Mouse (Mus musculus) E14TG2a.4 (cell line): Measurements from ENCODE around the gene Acsl6.
A peak's percentile ranks its signal among the peaks of the same experiment; 100 is the strongest.

Experiments used
- H3K27me3 ChIP-seq: 2 replicates; pipeline ENCODE4 v1.6.1; 2014; ENCODE audit warnings: low read length, control low read depth; ENCODE audit not compliant: insufficient read depth
- H3K36me3 ChIP-seq: 2 replicates; pipeline ENCODE4 v1.6.1; 2014; ENCODE audit warnings: low read length, control low read depth; ENCODE audit not compliant: insufficient read depth
- H3K4me1 ChIP-seq: replicated peaks from 2 replicates; pipeline ENCODE4 v1.6.1; 2014; ENCODE audit warnings: low read depth, low read length, control low read depth
- H3K4me3 ChIP-seq: replicated peaks from 2 replicates; pipeline ENCODE4 v1.5.1; 2014; ENCODE audit warnings: mild to moderate bottlenecking, low read length
- H3K9me3 ChIP-seq: 2 replicates; pipeline ENCODE4 v1.6.1; 2014; ENCODE audit warnings: low read length, control low read depth
- CTCF ChIP-seq: conservative IDR thresholded peaks from 2 replicates; pipeline ENCODE4 v1.5.1; 2014; ENCODE audit warnings: low read length
- NANOG ChIP-seq: IDR thresholded peaks from 2 replicates; pipeline ENCODE4 v1.6.1; 2014; ENCODE audit warnings: borderline replicate concordance, low read length, mixed read lengths
- POU5F1 ChIP-seq: IDR thresholded peaks from 2 replicates; pipeline ENCODE4 v1.6.1; 2014; ENCODE audit warnings: low read length, borderline replicate concordance

The Acsl6 gene

GRCm38 (mm10) chr11:54343703-54344102 lies 40.1 kb downstream of the Acsl6 start:
- H3K4me1 ChIP-seq, result no peaks in the 10 kb centered on the region
- TF ChIP-seq POU5F1 (no peak), NANOG (no peak), CTCF (no peak)
- no peaks in the 10 kb centered on the region for H3K36me3 ChIP-seq
- no peaks in the 10 kb centered on the region for H3K9me3 ChIP-seq
- H3K4me3 ChIP-seq, result no peak overlapping the region
- H3K27me3 ChIP-seq, result peaks cover 4% of the 10 kb centered on the region; the same call in 1 of the 2 replicates

GRCm38 (mm10) chr11:54351704-54352103 lies 48.1 kb downstream of the Acsl6 start:
- Histone ChIP-seq H3K27me3 (no peaks in the 10 kb centered on the region), H3K9me3 (no peaks in the 10 kb centered on the region), H3K4me1 (peaks cover 23% of the 10 kb centered on the region), H3K4me3 (no peak overlapping the region), H3K36me3 (no peaks in the 10 kb centered on the region)
- no peak for TF ChIP-seq POU5F1
- no peak for TF ChIP-seq NANOG

GRCm38 (mm10) chr11:54353121-54353576 lies 49.6 kb downstream of the Acsl6 start:
- no peaks in the 10 kb centered on the region for H3K27me3 ChIP-seq
- peaks cover 23% of the 10 kb centered on the region for H3K4me1 ChIP-seq
- H3K36me3 ChIP-seq, result no peaks in the 10 kb centered on the region
- H3K9me3 ChIP-seq, result no peaks in the 10 kb centered on the region
- TF ChIP-seq POU5F1 (no peak), NANOG (no peak), CTCF (no peak)
- H3K4me3 ChIP-seq, result no peak overlapping the region

- H3K9me3 ChIP-seq, result no peaks in the 10 kb centered on the region
- TF ChIP-seq CTCF, result peak; percentile 35
- TF ChIP-seq NANOG, result no peak
- no peak for TF ChIP-seq POU5F1
- peaks cover 23% of the 10 kb centered on the region for H3K4me1 ChIP-seq
- H3K36me3 ChIP-seq, result no peaks in the 10 kb centered on the region
- 0 out of 2 replicates have a peak overlapping the region, but pooled peaks have one; percentile 23 for H3K4me3 ChIP-seq
- H3K27me3 ChIP-seq, result no peaks in the 10 kb centered on the region
These were observed 51.3 kb downstream of the Acsl6 start for GRCm38 (mm10) chr11:54354595-54355563.

GRCm38 (mm10) chr11:54355564-54355955 lies 52.0 kb downstream of the Acsl6 start:
- H3K36me3 ChIP-seq, result no peaks in the 10 kb centered on the region
- no peaks in the 10 kb centered on the region for H3K9me3 ChIP-seq
- peaks cover 20% of the 10 kb centered on the region for H3K4me1 ChIP-seq
- H3K4me3 ChIP-seq, result 0 out of 2 replicates have a peak overlapping the region, but pooled peaks have one; percentile 23
- TF ChIP-seq NANOG (no peak), POU5F1 (no peak), CTCF (no peak)
- no peaks in the 10 kb centered on the region for H3K27me3 ChIP-seq

GRCm38 (mm10) chr11:54356676-54357075 lies 53.1 kb downstream of the Acsl6 start:
- no peaks in the 10 kb centered on the region for H3K27me3 ChIP-seq
- H3K4me3 ChIP-seq, result no peak overlapping the region
- no peaks in the 10 kb centered on the region for H3K36me3 ChIP-seq
- H3K4me1 ChIP-seq, result peaks cover 20% of the 10 kb centered on the region
- H3K9me3 ChIP-seq, result no peaks in the 10 kb centered on the region
- TF ChIP-seq CTCF (peak; percentile 86), NANOG (no peak)

GRCm38 (mm10) chr11:54372553-54372952 lies 69.0 kb downstream of the Acsl6 start:
- Histone ChIP-seq H3K9me3 (no peaks in the 10 kb centered on the region), H3K36me3 (no peaks in the 10 kb centered on the region), H3K4me3 (no peak overlapping the region), H3K27me3 (no peaks in the 10 kb centered on the region), H3K4me1 (no peaks in the 10 kb centered on the region)
- no peak for TF ChIP-seq POU5F1
- TF ChIP-seq NANOG, result no peak
- TF ChIP-seq CTCF, result no peak

- H3K27me3 ChIP-seq, result no peaks in the 10 kb centered on the region
- no peaks in the 10 kb centered on the region for H3K36me3 ChIP-seq
- H3K4me3 ChIP-seq, result no peak overlapping the region
- no peaks in the 10 kb centered on the region for H3K4me1 ChIP-seq
- H3K9me3 ChIP-seq, result no peaks in the 10 kb centered on the region
- TF ChIP-seq POU5F1, result no peak
- no peak for TF ChIP-seq NANOG
- no peak for TF ChIP-seq CTCF
These were observed 86.8 kb downstream of the Acsl6 start for GRCm38 (mm10) chr11:54390386-54390785.
